Mouse (Mus musculus): ENCODE results near the gene Smyd3.

Smyd3 gene

DNA sequence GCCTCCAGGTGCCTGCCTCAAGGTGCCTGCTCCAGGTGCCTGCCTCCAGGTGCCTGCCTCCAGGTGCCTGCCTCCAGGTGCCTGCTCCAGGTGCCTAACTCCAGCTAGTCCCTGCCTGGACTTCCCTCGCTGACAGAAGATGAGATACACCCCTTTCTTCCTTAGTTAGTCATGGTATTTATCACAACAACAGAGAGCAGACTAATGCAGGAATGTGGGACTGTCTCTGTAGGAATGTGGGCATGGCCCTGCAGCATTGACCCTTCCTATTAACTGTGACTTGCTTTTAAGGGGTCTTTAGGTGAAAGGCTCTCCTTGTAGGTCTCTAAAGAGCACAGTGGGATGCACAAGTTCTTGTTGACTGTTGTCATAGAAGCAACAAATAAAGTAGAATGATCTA lies 445.4 kb downstream of the Smyd3 start:
- in situ Hi-C loops (cut with MboI, MseI): no loop called here

DNA sequence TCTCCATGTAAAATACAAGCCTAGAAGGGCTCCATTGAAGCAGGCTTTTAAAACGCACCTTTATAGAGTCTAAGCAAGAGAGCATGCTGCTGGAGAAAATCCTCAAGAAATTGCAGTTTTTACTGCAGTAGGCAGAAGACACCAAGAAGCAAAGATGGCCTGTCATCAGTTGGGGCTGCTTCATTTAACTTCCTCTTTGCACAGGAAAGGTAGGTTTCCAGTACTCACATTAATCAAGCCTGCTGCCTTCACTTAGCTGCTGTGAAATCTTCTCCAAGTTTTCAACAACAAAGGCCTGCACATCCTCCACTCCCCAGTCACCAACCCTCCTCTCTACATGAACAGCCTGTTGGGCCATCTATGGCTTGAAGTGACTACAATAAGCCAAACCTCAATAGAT lies 448.9 kb downstream of the Smyd3 start:
- in situ Hi-C loops (cut with MboI, MseI): no loop called here

DNA sequence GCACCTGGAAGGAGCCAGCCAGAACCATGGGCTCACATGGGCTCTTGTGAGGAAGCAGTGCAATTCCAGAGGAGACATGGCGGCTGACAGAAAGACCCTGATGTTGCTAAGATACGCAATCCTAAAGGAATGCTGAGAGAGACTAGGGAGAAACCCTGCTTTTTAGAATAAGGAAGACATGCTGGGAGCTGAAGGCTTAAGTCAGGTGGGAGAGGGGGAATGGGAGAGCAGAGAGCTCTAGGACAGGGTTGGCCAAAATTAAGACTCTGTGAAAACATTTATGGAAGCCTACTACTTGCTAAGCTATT lies 452.6 kb downstream of the Smyd3 start:
- in situ Hi-C loops (cut with MboI, MseI): no loop called here

DNA sequence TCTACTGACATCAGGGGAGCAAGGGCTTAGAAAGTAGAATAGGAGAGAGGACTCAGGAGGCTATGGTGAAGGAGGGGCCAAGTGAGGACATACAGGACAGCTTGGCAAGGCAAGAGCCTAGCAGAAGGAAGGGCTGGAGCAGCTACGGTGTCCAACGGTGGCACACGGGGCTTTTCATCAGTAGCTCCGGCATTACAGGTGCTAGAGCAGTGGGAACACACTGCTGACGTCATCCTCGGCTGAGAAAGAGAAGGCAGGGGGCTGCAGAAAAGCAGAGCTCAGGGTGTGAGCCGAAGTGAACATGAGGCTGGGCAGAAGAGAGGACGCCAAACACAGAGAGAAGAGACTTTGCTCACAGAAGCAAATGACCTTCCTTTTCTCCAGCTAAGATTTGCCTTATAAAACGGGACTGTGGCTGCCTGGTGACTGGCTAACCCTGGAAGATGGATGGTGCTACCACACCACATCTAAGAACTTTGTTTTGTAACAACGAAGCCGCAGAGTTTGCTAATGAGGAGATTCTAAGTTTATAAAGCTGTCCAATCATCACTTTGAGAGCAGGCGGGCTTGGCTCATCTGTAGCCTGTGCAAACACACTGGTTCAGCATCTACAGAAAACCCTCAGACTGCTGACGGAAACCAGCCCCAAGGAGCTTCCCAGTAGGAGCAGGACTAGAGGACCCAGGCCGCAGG lies 453.1 kb downstream of the Smyd3 start:
- in situ Hi-C loops (cut with MboI, MseI): no loop called here

DNA sequence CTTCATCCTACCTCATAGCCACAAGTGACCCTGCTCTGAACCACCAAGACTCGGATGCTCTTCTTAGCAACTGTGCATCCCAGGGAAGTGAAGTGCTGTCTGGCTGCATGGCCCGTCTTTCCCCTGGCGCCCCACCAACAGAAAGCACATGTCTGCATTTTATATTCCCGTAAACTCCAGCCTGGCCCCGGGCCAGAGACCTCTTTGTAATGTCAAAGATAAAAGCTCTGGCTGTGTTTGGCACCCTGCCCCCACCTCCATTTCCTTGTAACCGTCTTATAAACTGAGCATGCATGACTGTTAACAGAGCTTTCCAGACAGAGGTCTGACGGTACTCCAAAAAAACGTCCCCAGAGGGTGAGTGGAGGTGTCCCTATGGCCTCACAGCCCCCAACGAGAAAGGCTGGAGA lies 456.1 kb downstream of the Smyd3 start:
- in situ Hi-C loops (cut with MboI, MseI): no loop called here

DNA sequence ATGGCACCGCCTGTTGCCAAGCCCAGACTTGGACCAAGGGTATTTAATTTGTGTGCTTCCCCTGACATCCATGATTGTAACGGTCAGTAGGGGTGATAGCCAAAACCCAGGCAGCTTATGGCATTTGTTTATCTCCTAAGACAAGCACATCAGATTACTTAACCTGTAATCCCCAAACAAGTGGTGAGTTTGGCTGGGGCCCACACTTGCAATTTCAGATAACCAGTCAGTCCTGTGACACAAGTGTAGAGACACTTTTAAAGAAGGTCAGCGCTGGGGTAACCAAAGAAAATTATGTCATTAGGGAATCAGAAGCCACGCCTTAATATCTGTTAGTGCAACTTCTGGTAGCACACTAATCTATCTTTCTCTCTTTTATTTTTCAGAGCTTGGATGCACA lies 456.8 kb downstream of the Smyd3 start:
- in situ Hi-C loops (cut with MboI, MseI): no loop called here

DNA sequence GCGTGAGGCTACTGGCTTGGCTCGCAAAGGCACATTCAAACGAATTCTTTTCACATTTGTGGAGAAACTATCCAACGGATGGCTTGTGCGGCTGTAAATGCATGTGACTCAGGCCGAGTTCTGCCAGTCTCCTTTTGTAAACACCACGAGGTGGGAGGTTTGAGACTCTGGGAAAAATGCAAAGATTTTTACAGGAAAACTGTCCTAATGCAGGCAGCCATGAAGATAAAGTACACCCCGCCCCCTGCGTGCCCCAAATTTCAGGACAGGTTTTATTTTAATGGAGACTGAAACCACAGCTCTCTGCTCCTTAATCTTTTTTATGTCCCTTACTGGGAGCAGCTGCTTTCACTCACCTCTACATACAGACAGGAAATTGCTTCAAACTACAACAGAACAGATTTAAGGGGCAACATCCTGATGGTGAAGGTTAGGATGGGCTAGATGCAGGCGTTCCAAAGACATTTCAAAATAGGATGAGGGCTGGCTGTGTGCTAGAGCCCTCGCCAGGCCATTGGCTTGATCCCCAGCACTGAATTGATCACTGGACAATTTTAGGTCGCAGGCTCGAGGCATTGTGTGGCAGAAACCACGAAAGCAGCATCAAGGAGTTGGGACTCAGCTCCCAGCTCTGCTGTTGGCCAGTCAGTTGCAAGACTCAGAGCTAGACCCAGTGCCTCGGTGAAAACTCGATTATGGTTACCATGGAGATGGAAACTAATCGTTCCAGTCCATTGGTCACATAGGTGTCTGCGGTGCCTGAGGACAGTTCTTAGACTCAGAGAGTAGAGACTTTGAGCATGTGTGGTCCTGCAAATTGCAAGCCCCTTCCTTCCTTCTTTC lies 457.5 kb downstream of the Smyd3 start:
- in situ Hi-C loops (cut with MboI, MseI): no loop called here

DNA sequence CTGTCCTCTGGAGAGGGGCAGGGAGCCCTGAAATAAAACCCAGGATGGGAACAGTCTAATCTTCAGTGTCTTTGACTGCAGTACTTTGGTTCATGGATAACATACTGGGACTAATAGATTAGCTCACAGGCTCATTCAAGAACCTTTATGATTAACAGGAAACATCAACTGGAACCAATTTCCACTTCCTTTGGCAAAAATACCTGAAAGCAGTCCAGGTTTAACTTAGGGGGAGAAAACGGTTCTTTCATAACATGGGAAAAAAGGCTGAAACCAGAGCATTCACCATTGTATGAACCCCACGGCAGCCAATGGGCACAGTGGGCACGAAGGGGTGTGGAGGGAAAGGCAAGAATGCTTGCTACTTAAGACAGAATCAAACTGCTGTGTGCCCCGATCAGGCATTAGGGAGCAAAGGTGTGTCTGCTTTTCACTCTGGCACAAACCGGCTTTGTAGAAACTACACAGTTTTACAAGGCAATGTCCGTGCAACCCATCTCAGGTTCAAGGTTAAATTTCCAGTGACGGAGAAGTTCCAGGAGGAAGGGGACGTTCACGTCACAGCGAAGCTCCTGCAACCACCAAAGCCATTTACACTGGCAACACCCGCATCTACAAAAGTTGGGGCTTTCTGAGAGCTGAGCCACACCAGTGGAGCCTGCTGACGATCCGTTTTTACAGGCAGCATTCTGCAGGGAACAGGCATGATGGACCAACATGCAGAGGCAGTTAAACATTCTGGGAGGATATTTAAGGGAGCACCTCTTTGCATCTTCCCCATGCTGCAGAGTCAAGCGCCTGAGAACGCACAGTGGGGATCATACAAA lies 458.3 kb downstream of the Smyd3 start:
- in situ Hi-C loops (cut with MboI, MseI): no loop called here

DNA sequence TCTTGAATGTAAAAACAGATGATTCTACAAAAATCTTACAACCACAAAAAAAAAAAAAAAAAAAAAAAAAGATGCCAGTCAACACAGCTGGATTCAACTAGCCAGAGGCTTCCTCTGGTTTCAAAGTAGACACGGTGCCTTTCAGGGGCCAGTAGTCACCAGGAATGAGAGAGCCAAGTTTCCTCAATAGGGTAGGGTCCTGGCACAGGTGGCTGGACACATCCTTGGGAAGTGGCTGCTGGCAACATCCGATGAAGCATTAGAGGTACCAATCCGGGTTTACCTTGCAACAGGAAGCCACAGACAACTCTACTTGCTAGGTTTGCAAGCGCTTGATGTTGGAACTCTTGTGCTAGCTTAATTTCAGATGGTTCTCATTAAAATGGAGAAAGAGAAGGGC lies 459.2 kb downstream of the Smyd3 start:
- in situ Hi-C loops (cut with MboI, MseI): no loop called here

DNA sequence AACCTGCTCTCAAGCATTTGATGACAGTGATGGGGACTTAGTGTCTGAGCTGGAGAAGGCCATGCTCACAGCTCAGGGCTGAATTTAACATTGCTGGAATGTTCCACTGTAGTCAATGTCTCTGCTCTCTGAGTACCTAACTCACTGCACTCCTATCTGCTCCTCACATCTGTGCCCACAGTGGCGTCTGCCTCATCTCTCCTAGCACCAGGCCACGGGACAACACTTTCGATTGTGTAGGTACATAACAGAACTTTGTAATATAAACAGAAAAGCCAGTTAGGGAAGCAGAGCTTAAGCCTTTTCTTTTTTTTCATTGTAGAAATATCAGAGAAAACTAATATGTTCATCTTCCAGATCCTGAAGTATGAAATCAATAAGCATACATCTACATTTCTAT lies 462.1 kb downstream of the Smyd3 start:
- in situ Hi-C loops (cut with MboI, MseI): no loop called here

DNA sequence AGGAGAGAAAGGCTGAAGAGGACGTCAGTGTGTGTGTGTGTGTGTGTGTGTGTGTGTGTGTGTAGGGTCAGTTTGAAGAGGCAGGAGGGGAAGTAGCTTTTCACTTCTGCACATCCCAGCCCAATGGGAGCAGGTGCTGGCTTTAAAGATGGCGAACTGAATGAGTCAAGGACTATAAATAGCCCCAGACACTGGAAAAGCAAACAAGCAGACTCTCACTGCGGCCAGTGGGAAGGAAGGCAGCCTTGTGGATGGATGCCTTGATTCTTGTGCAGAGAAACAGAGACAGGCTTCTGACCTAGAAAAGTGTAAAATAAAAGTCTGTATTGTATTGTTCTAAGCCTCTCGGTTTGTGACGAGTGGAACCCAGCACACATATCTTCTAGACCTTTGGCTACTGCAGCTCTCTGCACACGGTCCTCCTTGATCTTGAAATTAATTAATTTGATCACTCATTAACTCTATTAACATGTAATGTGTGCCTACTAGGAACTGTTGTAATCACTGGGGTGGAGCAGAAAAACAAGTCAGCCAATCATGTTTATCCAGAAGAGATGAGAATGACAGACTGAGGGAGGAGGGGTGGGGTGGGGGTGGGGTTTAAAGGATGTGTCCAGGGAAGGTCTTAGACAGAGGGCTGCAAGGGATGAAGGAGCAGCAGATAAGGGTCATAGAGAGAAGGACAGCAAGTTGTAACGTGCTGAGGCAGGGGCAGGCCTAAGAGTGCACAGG lies 463.3 kb downstream of the Smyd3 start:
- in situ Hi-C loops (cut with MboI, MseI): no loop called here

DNA sequence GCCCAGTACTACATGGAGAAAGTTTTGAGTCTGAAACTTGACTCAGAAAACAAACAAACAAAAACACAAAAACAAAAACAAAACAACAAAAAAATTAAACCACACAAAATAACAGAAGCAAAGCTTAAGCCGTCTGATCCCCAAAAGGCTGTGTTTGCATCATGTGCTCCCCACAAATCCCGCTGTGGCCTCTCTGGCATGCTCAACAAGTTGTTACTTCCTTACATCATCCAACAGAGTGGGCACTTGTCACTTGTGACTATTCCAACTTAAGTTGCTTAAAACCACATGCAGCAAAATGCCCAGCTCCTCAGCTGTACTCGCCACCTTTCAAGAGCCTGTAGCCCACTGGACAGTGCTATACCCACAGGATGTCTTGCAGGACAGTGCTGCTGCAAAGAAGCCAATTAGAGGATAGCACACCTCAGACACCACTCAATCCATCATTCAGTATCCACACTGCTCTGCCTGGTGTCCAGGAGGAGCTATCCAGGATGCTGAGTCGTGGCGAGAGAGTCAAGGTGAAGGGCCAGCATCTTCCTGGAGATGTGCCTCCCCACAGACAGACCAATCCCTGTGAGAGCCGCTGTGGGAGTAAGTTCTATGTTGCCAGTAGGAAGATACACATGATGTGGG lies 465.2 kb downstream of the Smyd3 start:
- in situ Hi-C loops (cut with MboI, MseI): no loop called here

DNA sequence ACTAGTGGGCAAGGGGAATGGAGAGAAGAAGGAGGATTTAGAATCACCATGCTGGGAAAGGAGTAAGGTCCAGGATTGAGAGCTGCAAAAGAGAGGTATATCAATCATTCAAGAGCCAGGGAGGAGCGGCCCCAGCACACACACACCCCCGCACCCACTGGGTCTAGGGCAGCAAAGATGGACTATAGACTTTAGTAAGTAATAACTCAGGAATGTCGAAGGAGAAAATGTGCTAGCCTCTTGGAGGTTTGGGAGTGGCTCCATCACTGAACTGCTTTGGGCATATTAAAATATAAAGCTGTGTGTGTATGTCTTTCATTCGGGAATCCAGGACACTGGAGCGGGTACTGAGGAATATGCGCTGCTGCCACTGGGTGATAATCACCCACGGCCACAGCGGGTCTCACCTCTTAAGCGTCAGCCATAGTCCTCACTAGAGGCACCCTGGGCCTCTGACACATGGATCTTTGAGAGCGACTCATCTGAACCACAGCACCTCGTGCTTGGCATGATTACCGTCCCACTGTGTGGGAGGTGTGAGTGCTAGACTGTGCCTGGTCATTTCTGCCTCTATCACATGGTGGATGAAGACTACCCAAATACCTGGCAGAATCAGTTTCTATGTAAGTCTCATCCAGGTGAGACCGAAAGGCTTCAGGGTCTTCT lies 469.8 kb downstream of the Smyd3 start:
- in situ Hi-C loops (cut with MboI, MseI): no loop called here

DNA sequence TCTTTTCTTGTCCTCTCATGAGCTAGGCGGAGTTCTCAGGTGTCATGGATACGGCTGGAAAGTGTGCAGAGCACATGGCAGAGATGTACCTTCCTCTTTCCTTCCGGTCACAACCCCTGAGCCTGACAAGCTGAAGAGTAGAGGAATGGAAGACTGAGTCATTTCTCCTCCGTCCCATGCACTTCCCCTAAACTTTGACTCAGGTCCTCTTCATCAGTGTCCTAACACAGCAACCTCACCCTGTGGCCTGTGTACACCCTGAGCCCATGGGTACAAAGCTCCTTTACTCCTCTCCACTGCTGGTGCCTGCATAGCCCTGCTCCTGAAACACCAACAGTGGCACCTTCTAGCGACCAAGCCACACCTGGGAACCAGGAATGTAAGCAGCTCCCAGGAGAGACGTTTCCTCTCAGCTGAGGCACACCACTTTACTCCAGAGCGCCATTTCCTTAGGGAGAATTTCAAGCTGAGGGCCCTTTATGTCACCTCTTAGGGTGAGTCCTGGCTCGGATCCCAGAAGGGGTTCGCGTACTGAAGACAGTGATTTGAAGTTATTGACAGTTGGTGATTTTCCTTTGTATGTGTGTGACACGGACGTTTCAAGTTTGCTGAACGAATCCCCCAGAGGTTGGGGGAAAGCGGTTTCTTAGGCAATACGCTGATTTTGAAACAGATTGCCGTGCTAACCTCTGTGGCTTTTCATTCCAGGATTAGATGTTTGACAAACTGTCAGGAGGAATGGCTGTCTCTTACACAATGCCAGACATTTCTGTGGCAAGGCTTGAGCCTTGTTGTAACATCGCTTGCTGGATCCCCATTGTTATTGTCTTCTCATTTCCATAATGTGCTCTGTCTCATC lies 471.8 kb downstream of the Smyd3 start:
- in situ Hi-C loops (cut with MboI, MseI): no loop called here

DNA sequence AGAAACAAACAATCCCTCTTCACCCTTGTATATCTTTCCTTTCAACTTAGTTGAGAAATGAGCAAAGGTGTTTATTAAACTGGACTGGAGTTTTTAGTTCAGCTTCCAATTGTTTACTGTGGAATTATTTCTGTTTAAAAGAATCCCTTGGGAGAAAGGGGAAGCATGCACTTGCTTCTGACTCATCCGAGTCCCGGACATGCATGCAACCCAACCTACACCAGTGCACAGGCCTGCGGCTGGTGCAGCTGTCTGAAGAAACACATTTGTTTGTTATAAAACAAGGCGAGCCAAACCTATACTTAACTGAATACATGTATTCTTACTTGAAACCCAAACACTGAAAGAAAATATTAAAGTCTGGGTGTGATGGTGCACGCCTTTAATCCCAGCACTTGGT lies 473.7 kb downstream of the Smyd3 start:
- in situ Hi-C loops (cut with MboI, MseI): no loop called here

DNA sequence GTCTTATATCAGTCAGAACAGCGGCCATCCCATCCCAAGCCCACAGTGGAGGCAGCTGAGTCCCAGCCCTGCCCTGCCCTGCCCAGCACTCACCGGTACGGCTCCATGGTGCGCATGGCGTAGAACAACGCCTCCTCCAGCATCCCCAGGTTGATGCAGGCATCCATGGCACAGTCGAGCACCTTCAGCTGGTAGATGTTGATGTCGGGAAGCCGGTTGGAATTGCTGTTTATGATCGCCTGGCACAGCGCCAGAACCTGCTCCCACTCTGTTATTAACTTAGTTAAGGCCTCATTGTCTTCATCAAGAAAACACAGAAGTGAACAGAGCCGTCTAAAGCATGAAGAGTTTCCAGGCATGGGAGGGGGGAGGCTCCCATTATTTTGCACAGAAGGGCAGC lies 474.2 kb downstream of the Smyd3 start:
- in situ Hi-C loops (cut with MboI, MseI): no loop called here

DNA sequence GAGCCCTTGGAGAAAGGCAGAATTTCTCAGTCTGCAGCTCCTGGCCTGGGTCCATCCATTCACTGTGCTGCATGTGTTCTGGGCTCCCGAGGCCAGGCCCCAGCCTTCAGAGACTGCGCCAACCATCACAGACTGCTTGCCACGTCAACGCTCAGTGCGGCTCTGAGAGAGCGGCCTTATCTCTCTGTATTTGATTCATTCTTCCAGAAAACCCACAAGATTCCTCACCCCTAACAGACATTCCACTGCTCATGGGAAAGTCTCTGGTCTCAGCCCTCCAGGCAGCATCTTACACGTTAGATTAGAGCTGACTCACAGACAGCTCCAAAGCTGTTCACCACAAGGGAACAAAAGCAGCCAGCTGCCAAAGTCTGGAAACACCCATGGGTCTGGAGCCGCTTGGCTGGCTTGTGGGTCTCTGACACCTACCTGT lies 475.9 kb downstream of the Smyd3 start:
- in situ Hi-C loops (cut with MboI, MseI): no loop called here

DNA sequence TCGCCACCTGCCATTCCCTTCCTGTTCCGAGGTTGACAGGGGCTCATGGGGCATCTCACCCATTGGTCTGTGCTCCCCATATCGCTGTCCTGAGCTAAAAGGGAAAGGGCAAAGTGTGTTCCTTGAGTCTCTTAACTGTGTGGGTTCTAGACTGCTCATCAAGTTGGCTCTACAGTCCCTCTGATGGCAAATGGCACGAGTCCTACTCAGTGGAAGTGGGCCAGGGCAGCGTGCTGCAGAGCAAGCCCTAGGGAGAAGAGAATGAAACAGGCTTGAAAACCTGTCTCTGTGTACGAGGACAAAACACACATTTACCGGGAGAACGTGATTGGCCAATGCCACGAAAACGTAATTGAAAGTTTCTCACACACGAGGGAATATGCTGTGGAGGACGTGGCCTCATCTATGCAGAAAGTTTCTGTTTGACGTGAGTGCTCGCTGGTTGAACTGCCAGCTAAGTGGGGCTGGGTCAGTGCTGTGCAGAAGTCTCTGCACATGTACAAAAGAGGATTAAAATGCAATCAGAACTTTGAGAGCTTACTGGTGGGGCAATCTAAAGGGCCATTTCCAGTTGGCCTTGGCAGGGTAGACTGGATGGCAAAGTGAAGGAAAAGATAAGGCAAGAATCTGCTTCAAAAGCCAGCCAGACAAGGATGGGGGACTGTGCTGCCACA lies 476.5 kb downstream of the Smyd3 start:
- in situ Hi-C loops (cut with MboI, MseI): no loop called here

DNA sequence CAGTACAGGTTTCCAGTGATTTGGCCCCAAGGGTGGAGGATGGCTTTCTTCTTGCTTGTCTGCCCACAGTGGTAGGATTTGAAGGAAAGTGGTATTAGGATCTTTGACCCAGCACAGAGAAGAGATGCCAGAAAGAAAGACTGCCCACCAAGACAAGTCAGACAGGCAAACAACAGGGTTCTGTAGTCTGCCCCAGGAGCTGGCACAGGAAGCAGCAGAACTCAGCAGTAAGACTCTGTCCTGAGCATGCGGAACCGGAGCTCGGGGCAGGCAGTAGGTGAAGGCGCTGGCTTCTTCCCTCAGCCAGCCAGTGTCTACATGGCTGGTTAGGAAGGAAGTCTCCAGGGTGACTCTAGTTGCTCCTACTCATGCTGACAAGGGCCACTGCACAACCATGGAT lies 479.0 kb downstream of the Smyd3 start:
- in situ Hi-C loops (cut with MboI, MseI): no loop called here

Measured in T-helper 1 cell (primary cell).